Mouse (Mus musculus) retina, postnatal 7 days (tissue): ENCODE data around the gene Strip1.
"Not testable (repeated sequence)": the region's sequence is repeated elsewhere in the genome, so short reads cannot be mapped to it uniquely, and the experiment has no call there.

ENCODE experiments used
- DNase-seq: peaks from one replicate; pipeline ENCODE4 v3.0.0-alpha.2; 2012; ENCODE audit warnings: low read depth, low spot score

Strip1 gene

GRCm38 (mm10) chr3:107631523-107631958 is at the start of gene Strip1:
TSS of gene Strip1 (minus strand) at chr3:107631694.
- DNase-seq = peak; percentile 91

- peak; percentile 27 for DNase-seq
These were observed 49.5 kb upstream of the Strip1 start for GRCm38 (mm10) chr3:107680790-107681576.

- no peak for DNase-seq
These were observed 40.0 kb upstream of the Strip1 start for GRCm38 (mm10) chr3:107671509-107671908.

GRCm38 (mm10) chr3:107670500-107670899 is 39.0 kb upstream of the Strip1 start:
- DNase-seq = no peak

- no peak for DNase-seq
These were observed 37.3 kb upstream of the Strip1 start for GRCm38 (mm10) chr3:107668786-107669185.

- DNase-seq = no peak
These were observed 35.9 kb upstream of the Strip1 start for GRCm38 (mm10) chr3:107667426-107667825.

- no peak for DNase-seq
These were observed 33.1 kb upstream of the Strip1 start for GRCm38 (mm10) chr3:107664641-107665040.

- no peak for DNase-seq
These were observed 27.5 kb upstream of the Strip1 start for GRCm38 (mm10) chr3:107659000-107659399.

- DNase-seq = no peak
These were observed 25.4 kb upstream of the Strip1 start for GRCm38 (mm10) chr3:107656888-107657287.

- no peak for DNase-seq
These were observed 24.7 kb upstream of the Strip1 start for GRCm38 (mm10) chr3:107656151-107656550.

GRCm38 (mm10) chr3:107655491-107655890 is 24.0 kb upstream of the Strip1 start:
- no peak for DNase-seq

GRCm38 (mm10) chr3:107654861-107655260 is 23.4 kb upstream of the Strip1 start:
- DNase-seq = no peak

GRCm38 (mm10) chr3:107652968-107653367 is 21.5 kb upstream of the Strip1 start:
- DNase-seq = no peak

GRCm38 (mm10) chr3:107650276-107650675 is 18.8 kb upstream of the Strip1 start:
- DNase-seq = not testable (repeated sequence)

- no peak for DNase-seq
These were observed 15.5 kb upstream of the Strip1 start for GRCm38 (mm10) chr3:107646947-107647346.

- peak; percentile 35 for DNase-seq
These were observed 6.2 kb upstream of the Strip1 start for GRCm38 (mm10) chr3:107637606-107638172.

GRCm38 (mm10) chr3:107636236-107636635 is 4.7 kb upstream of the Strip1 start:
- no peak for DNase-seq

- no peak for DNase-seq
These were observed 4.3 kb upstream of the Strip1 start for GRCm38 (mm10) chr3:107635836-107636235.

GRCm38 (mm10) chr3:107633906-107634305 is 2.4 kb upstream of the Strip1 start:
- no peak for DNase-seq

GRCm38 (mm10) chr3:107632786-107633185 is 1.3 kb upstream of the Strip1 start:
- DNase-seq = no peak

GRCm38 (mm10) chr3:107630682-107631522 is 592 bp downstream of the Strip1 start, which contains the start of gene Gm10961:
TSS of gene Gm10961 (plus strand) at chr3:107631322.
- DNase-seq = no peak

GRCm38 (mm10) chr3:107629411-107629810 is 2.1 kb downstream of the Strip1 start:
- DNase-seq = no peak
